Mouse (Mus musculus) heart, postnatal 0 days (tissue): ENCODE results near the gene Dbn1. TPM values are rescaled to one million over a fixed set of nuclear protein-coding genes. Genes with fewer than 3 reads are reported as not detected.
A peak's percentile ranks its signal among the peaks of the same experiment; 100 is the strongest.

Source experiments
- ATAC-seq: fragments of 200-750 bp; cut with Nextera tagmentation; 2 replicates; pipeline ENCODE4 v1.8.0; 2017; ENCODE audit warnings: low read depth, moderate number of reproducible peaks, moderate library complexity; ENCODE audit not compliant: insufficient read depth
- DNase-seq: peaks from one replicate; pipeline ENCODE4 v3.0.0-alpha.2; 2016; ENCODE audit warnings: low spot score
- H3K27ac ChIP-seq: fragments of 300-500 bp; sonication (generic); 2 replicates; pipeline ENCODE4 v1.5.1; 2014; ENCODE audit warnings: low read depth, mild to moderate bottlenecking
- H3K27me3 ChIP-seq: fragments of 300-500 bp; sonication (generic); 2 replicates; pipeline ENCODE4 v1.6.1; 2014; ENCODE audit warnings: low read length, mixed read lengths; ENCODE audit not compliant: control insufficient read depth, insufficient read depth
- H3K36me3 ChIP-seq: fragments of 300-500 bp; sonication (generic); replicated peaks from 2 replicates; pipeline ENCODE4 v1.6.1; 2014; ENCODE audit warnings: low read length, mixed read lengths; ENCODE audit not compliant: control insufficient read depth, insufficient read depth
- H3K4me1 ChIP-seq: fragments of 300-500 bp; sonication (generic); 2 replicates; pipeline ENCODE4 v1.6.1; 2014; ENCODE audit warnings: antibody characterized with exemption; ENCODE audit not compliant: control insufficient read depth, insufficient read depth
- H3K4me2 ChIP-seq: fragments of 300-500 bp; sonication (generic); 2 replicates; pipeline ENCODE4 v1.6.1; 2014; ENCODE audit warnings: low read depth, mild to moderate bottlenecking, low read length, moderate library complexity
- H3K4me3 ChIP-seq: fragments of 300-500 bp; sonication (generic); 2 replicates; pipeline ENCODE4 v1.5.1; 2014; ENCODE audit warnings: low read depth, low read length
- H3K9ac ChIP-seq: fragments of 300-500 bp; sonication (generic); replicated peaks from 2 replicates; pipeline ENCODE4 v1.6.1; 2014; ENCODE audit warnings: low read depth, low read length, mixed read lengths
- H3K9me3 ChIP-seq: fragments of 300-500 bp; sonication (generic); replicated peaks from 2 replicates; pipeline ENCODE4 v1.6.1; 2016; ENCODE audit warnings: low read length; ENCODE audit not compliant: control insufficient read depth
- CTCF ChIP-seq: IDR thresholded peaks from 2 replicates; pipeline ENCODE4 v1.5.1; 2016; ENCODE audit warnings: antibody characterized with exemption, control low read depth, low read depth
- EP300 ChIP-seq: IDR thresholded peaks from 2 replicates; pipeline ENCODE4 v1.6.1; 2016; ENCODE audit warnings: antibody characterized with exemption, low read depth
- WGBS: fragments of 180-500 bp; shearing (Covaris S2); extraction: QIAGEN DNeasy Blood & Tissue Kit; methylation state at CpG from one replicate; pipeline ENCODE4 v1.1.7; 2014; 5-methylcytosine and 5-hydroxymethylcytosine counted together
- polyA plus RNA-seq: library from polyadenylated mRNA; unstranded; fragments of >200 nt; fragmentation: Nextera tagmentation; extraction: Ambion mirVana; gene quantifications from 2 replicates; pipeline ENCODE4 v1.2.1, GENCODE M21; 2015
- total RNA-seq: library from RNA; depleted of rRNA; stranded (reverse); fragments of >200 nt; gene quantifications from 2 replicates; pipeline ENCODE4 v1.2.3, GENCODE M21; 2014; ENCODE audit warnings: low replicate concordance

Gene Dbn1
- total and polyA plus RNA-seq, 2 experiments from 2014 or later, result 30.9 to 38.5 TPM

- Histone ChIP-seq H3K27ac (peak overlapping the region; percentile 63), H3K9me3 (no peaks in the 10 kb centered on the region), H3K4me2 (no peak overlapping the region), H3K9ac (no peak overlapping the region), H3K4me3 (no peak overlapping the region), H3K36me3 (peaks cover 20% of the 10 kb centered on the region), H3K4me1 (0 out of 2 replicates have a peak, but pooled peaks cover 4% of the 10 kb centered on the region), H3K27me3 (peaks cover 70% of the 10 kb centered on the region)
- no peak for TF ChIP-seq EP300
- TF ChIP-seq CTCF, result no peak
- DNase-seq (peak; percentile 39), ATAC-seq (peak; percentile 25; the same call in 1 of the 2 replicates)
- WGBS, result 53% methylated on average over 7 of the region's 7 CpGs
Measured at GRCm38 (mm10) chr13:55482542-55482941, 5.4 kb downstream of the Dbn1 start.

- H3K27me3 ChIP-seq, result peaks cover 65% of the 10 kb centered on the region
- H3K36me3 ChIP-seq, result peaks cover 37% of the 10 kb centered on the region
- no peak overlapping the region for H3K9ac ChIP-seq
- TF ChIP-seq CTCF, result no peak
- H3K27ac ChIP-seq, result no peak overlapping the region
- H3K4me2 ChIP-seq, result no peak overlapping the region
- ATAC-seq, result no peak
- H3K4me3 ChIP-seq, result no peak overlapping the region
- H3K9me3 ChIP-seq, result no peaks in the 10 kb centered on the region
- no peak for DNase-seq
- H3K4me1 ChIP-seq, result 0 out of 2 replicates have a peak, but pooled peaks cover 4% of the 10 kb centered on the region
Measured at GRCm38 (mm10) chr13:55479929-55480328, 8.0 kb downstream of the Dbn1 start.

- Histone ChIP-seq H3K4me3 (no peak overlapping the region), H3K9ac (no peak overlapping the region), H3K4me1 (0 out of 2 replicates have a peak, but pooled peaks cover 2% of the 10 kb centered on the region), H3K27me3 (peaks cover 64% of the 10 kb centered on the region), H3K27ac (peak overlapping the region; percentile 60), H3K9me3 (no peaks in the 10 kb centered on the region), H3K36me3 (peaks cover 42% of the 10 kb centered on the region), H3K4me2 (no peak overlapping the region)
- no peak for TF ChIP-seq CTCF
- 0 out of 2 replicates have a peak, but pooled peaks have one; percentile 28 for TF ChIP-seq EP300
- WGBS, result 66% methylated on average over 7 of the region's 7 CpGs
- ATAC-seq (peak; percentile 57), DNase-seq (peak; percentile 67)
Measured at GRCm38 (mm10) chr13:55479008-55479407, 8.9 kb downstream of the Dbn1 start.

- Histone ChIP-seq H3K9me3 (no peaks in the 10 kb centered on the region), H3K27ac (peak overlapping the region; percentile 60; the same call in 1 of the 2 replicates), H3K4me3 (no peak overlapping the region), H3K36me3 (peaks cover 42% of the 10 kb centered on the region), H3K4me2 (no peak overlapping the region), H3K4me1 (no peaks in the 10 kb centered on the region), H3K27me3 (peaks cover 64% of the 10 kb centered on the region), H3K9ac (no peak overlapping the region)
- 61% methylated on average over 5 of the region's 5 CpGs for WGBS
- DNase-seq (no peak), ATAC-seq (no peak)
- no peak for TF ChIP-seq EP300
- TF ChIP-seq CTCF, result peak; percentile 35; the same call in 1 of the 2 replicates
Measured at GRCm38 (mm10) chr13:55478036-55478435, 9.9 kb downstream of the Dbn1 start.

- H3K9ac ChIP-seq, result no peak overlapping the region
- H3K4me2 ChIP-seq, result no peak overlapping the region
- TF ChIP-seq EP300 (no peak), CTCF (no peak)
- DNase-seq, result no peak
- ATAC-seq, result no peak
- peaks cover 66% of the 10 kb centered on the region for H3K27me3 ChIP-seq
- no peak overlapping the region for H3K27ac ChIP-seq
- no peaks in the 10 kb centered on the region for H3K4me1 ChIP-seq
- no peak overlapping the region for H3K4me3 ChIP-seq
- H3K9me3 ChIP-seq, result no peaks in the 10 kb centered on the region
- WGBS, result 67% methylated on average over 16 of the region's 16 CpGs
- peaks cover 42% of the 10 kb centered on the region for H3K36me3 ChIP-seq
Measured at GRCm38 (mm10) chr13:55477492-55477891, 10.4 kb downstream of the Dbn1 start.

GRCm38 (mm10) chr13:55476256-55476655 lies 11.7 kb downstream of the Dbn1 start:
- H3K4me3 ChIP-seq, result no peak overlapping the region
- peaks cover 70% of the 10 kb centered on the region for H3K27me3 ChIP-seq
- no peak overlapping the region for H3K9ac ChIP-seq
- H3K36me3 ChIP-seq, result peaks cover 40% of the 10 kb centered on the region
- 93% methylated on average over 8 of the region's 8 CpGs for WGBS
- ATAC-seq (no peak), DNase-seq (no peak)
- H3K9me3 ChIP-seq, result no peaks in the 10 kb centered on the region
- H3K4me1 ChIP-seq, result peaks cover under 1% of the 10 kb centered on the region; the same call in 1 of the 2 replicates
- H3K4me2 ChIP-seq, result no peak overlapping the region
- TF ChIP-seq EP300 (no peak), CTCF (no peak)
- no peak overlapping the region for H3K27ac ChIP-seq
